Mouse (Mus musculus) stomach, embryonic 15.5 days (tissue): ENCODE data around the gene Celf2. TPM values are rescaled to one million over a fixed set of nuclear protein-coding genes. Genes with fewer than 3 reads are reported as not detected.

ENCODE experiments used
- ATAC-seq: fragments of 200-750 bp; cut with Nextera tagmentation; 2 replicates; pipeline ENCODE4 v1.8.0; 2017; ENCODE audit warnings: low read depth, moderate number of reproducible peaks, moderate TSS enrichment; ENCODE audit not compliant: insufficient read depth, low FRiP score
- H3K27ac ChIP-seq: fragments of 300-500 bp; sonication (generic); 2 replicates; pipeline ENCODE4 v1.5.1; 2015; ENCODE audit warnings: mild to moderate bottlenecking, inconsistent platforms
- H3K27me3 ChIP-seq: fragments of 300-500 bp; sonication (generic); replicated peaks from 2 replicates; pipeline ENCODE4 v1.6.1; 2015; ENCODE audit warnings: inconsistent platforms
- H3K36me3 ChIP-seq: fragments of 300-500 bp; sonication (generic); 2 replicates; pipeline ENCODE4 v1.6.1; 2015; ENCODE audit warnings: inconsistent platforms
- H3K4me1 ChIP-seq: fragments of 300-500 bp; sonication (generic); 2 replicates; pipeline ENCODE4 v1.6.1; 2015; ENCODE audit warnings: inconsistent platforms
- H3K4me2 ChIP-seq: fragments of 300-500 bp; sonication (generic); 2 replicates; pipeline ENCODE4 v1.6.1; 2015; ENCODE audit warnings: mild to moderate bottlenecking, inconsistent platforms
- H3K4me3 ChIP-seq: fragments of 300-500 bp; sonication (generic); replicated peaks from 2 replicates; pipeline ENCODE4 v1.5.1; 2015; ENCODE audit warnings: inconsistent platforms
- H3K9ac ChIP-seq: fragments of 300-500 bp; sonication (generic); 2 replicates; pipeline ENCODE4 v1.6.1; 2015; ENCODE audit warnings: inconsistent platforms
- H3K9me3 ChIP-seq: fragments of 300-500 bp; sonication (generic); 2 replicates; pipeline ENCODE4 v1.6.1; 2016; ENCODE audit warnings: inconsistent platforms
- whole genome bisulfite sequencing: fragments of 180-500 bp; shearing (Covaris S2); methylation state at CpG from one replicate; pipeline ENCODE4 v1.1.7; 2015; 5-methylcytosine and 5-hydroxymethylcytosine counted together
- polyA plus RNA-seq: library from polyadenylated mRNA; unstranded; fragments of >200 nt; fragmentation: Nextera tagmentation; extraction: Ambion mirVana; gene quantifications from 2 replicates; pipeline ENCODE4 v1.2.1, GENCODE M21; 2015

Gene Celf2
- polyA plus RNA-seq, 1 experiment from 2014 or later, result 55.9 TPM

DNA sequence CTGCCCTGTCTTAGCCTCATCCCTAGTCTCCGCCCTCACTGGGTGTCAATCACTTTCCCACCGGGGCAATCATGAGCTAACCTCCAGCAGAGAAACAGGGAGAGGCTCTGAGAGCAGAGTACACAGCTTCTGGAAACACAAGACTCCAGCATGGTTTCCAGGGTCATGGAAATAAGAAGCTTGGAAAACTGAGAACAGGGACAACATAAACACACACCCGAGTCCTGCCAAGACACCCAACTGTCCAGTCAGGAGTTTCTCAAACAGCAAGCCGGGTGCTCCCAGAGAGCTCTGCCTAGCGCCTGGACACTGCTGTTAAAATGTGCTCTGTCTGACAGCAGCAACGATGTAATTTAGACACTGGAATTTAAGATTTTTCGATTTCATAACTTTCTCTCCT is 599.4 kb downstream of the Celf2 start:
- H3K36me3 ChIP-seq, result no peaks in the 10 kb centered on the region
- no peak overlapping the region for H3K27ac ChIP-seq
- no peak overlapping the region for H3K4me2 ChIP-seq
- no peak overlapping the region for H3K9ac ChIP-seq
- H3K9me3 ChIP-seq, result no peaks in the 10 kb centered on the region
- no peaks in the 10 kb centered on the region for H3K4me1 ChIP-seq
- WGBS, result 57% methylated on average over 7 of the region's 7 CpGs
- H3K4me3 ChIP-seq, result no peak overlapping the region
- H3K27me3 ChIP-seq, result no peaks in the 10 kb centered on the region
- no peak for ATAC-seq

DNA sequence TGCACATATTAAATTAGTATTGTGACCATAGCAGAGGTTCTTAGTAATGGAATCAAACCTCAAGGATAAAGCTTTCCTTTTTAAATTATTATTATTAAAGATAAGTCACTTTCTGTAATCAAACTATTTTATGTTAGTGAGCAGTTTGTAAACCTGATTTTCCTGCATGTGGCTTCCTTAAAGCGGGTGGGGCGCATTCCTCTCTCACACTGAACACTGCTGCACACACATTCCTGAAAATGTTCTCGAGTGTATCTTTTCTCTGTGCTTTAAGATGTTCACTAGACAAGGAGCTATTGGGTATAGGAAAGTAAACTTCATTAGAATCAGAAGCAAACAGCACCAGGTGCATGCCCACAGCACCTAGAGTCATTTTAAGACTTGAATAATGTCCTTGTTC is 605.0 kb downstream of the Celf2 start:
- H3K36me3 ChIP-seq, result no peaks in the 10 kb centered on the region
- H3K9me3 ChIP-seq, result no peaks in the 10 kb centered on the region
- no peak overlapping the region for H3K4me2 ChIP-seq
- H3K4me1 ChIP-seq, result no peaks in the 10 kb centered on the region
- no peak overlapping the region for H3K27ac ChIP-seq
- no peaks in the 10 kb centered on the region for H3K27me3 ChIP-seq
- H3K9ac ChIP-seq, result no peak overlapping the region
- H3K4me3 ChIP-seq, result no peak overlapping the region
- 60% methylated on average over 3 of the region's 3 CpGs for WGBS
- ATAC-seq, result no peak

DNA sequence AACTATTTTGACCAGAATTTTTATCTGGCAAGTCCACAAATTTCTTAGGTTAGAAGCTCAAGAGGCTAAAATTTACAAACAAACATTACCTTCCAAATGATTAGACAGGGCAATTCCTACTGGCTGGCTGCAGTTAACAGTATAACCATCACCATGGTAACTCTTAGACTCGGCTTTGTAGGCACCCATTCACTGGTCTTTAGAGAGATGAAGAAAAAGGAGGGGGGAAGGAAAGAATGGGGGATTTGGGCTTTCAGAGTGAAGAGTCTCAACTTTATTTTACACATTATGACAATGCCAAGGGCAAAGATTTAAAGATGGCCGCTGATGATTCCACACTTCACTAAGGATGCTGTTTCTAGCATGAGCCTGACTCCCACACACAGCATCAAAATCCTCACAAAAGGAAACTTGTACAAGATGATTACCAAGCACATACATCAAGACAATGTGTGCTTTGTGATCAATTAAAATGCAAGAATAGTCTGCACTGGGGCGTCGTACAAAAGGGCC is 606.1 kb downstream of the Celf2 start:
- ATAC-seq, result no peak
- WGBS, result 72% methylated on average over 4 of the region's 4 CpGs

DNA sequence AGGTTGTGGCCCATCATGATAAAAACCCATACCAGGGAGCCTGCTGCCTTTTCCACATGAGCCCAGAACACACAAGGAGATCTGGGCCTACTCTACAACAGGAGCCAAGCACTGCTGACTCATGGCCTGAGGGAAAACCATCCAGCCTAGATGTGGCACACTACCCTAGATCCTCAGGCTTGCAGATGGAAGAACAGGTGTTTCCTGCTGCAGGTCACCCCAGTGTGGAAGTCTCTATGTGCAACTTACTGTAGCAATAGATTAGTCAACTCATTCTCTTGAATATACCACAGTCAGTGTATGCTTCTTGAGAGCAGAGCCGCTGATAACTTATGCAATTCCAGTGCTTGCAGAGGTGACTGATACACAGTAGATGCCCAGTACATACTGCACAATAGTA is 612.5 kb downstream of the Celf2 start:
- H3K4me2 ChIP-seq, result no peak overlapping the region
- no peak overlapping the region for H3K4me3 ChIP-seq
- no peak overlapping the region for H3K27ac ChIP-seq
- no peak for ATAC-seq
- H3K36me3 ChIP-seq, result no peaks in the 10 kb centered on the region
- no peaks in the 10 kb centered on the region for H3K9me3 ChIP-seq
- H3K27me3 ChIP-seq, result no peaks in the 10 kb centered on the region
- H3K4me1 ChIP-seq, result no peaks in the 10 kb centered on the region
- no peak overlapping the region for H3K9ac ChIP-seq
- WGBS, result 91% methylated on average over 1 of the region's 1 CpGs

More for the DNA sequence above, 606.1 kb downstream of the Celf2 start:
- Histone ChIP-seq H3K4me1 (no peaks in the 10 kb centered on the region), H3K27me3 (no peaks in the 10 kb centered on the region), H3K4me3 (no peak overlapping the region), H3K9me3 (no peaks in the 10 kb centered on the region), H3K36me3 (no peaks in the 10 kb centered on the region), H3K4me2 (no peak overlapping the region), H3K27ac (no peak overlapping the region), H3K9ac (no peak overlapping the region)

DNA sequence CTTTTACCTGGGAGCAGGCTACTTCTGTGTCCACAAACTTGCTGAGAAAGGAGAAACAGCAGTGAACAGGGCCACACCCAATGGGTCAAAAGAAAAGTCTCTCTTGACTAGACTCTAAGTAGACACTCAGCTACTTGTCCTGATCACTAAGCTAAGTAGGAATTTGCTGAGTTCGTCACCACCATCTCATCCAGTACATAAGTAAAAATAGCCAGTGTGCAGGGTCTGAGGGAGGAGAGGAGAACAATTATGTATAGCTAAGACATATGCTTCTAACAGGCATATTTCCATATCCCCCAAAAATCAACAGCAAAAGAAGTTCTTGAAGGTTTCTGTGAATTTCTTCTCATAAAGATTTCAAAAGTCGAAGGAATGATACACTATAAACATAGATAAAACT is 615.8 kb downstream of the Celf2 start:
- Histone ChIP-seq H3K4me2 (no peak overlapping the region), H3K4me1 (no peaks in the 10 kb centered on the region), H3K27me3 (no peaks in the 10 kb centered on the region), H3K36me3 (no peaks in the 10 kb centered on the region), H3K9ac (no peak overlapping the region), H3K27ac (no peak overlapping the region), H3K4me3 (no peak overlapping the region), H3K9me3 (no peaks in the 10 kb centered on the region)
- no peak for ATAC-seq
- 80% methylated on average over 2 of the region's 2 CpGs for WGBS

DNA sequence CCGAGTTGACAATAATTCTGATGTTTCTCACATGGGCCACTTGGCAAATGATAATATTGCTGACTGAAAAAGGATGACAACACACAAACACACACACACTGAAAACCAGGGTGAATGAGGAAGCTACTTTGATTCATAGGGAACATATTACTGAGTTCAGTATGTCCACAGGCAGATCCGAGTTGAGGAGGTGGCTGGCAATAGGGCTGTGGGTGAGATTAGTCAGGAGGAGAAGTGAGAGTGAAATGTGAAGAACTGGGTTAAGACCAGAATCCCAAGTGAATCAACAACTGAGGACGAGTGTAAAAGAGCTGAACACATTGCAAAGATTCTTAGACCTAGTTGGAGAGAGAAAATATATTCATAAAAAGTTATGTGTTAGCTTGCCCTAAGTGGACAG is 616.3 kb downstream of the Celf2 start:
- Histone ChIP-seq H3K9ac (no peak overlapping the region), H3K4me3 (no peak overlapping the region), H3K4me2 (no peak overlapping the region), H3K27me3 (no peaks in the 10 kb centered on the region), H3K27ac (no peak overlapping the region), H3K36me3 (no peaks in the 10 kb centered on the region), H3K4me1 (no peaks in the 10 kb centered on the region), H3K9me3 (no peaks in the 10 kb centered on the region)
- 72% methylated on average over 3 of the region's 3 CpGs for WGBS
- no peak for ATAC-seq

DNA sequence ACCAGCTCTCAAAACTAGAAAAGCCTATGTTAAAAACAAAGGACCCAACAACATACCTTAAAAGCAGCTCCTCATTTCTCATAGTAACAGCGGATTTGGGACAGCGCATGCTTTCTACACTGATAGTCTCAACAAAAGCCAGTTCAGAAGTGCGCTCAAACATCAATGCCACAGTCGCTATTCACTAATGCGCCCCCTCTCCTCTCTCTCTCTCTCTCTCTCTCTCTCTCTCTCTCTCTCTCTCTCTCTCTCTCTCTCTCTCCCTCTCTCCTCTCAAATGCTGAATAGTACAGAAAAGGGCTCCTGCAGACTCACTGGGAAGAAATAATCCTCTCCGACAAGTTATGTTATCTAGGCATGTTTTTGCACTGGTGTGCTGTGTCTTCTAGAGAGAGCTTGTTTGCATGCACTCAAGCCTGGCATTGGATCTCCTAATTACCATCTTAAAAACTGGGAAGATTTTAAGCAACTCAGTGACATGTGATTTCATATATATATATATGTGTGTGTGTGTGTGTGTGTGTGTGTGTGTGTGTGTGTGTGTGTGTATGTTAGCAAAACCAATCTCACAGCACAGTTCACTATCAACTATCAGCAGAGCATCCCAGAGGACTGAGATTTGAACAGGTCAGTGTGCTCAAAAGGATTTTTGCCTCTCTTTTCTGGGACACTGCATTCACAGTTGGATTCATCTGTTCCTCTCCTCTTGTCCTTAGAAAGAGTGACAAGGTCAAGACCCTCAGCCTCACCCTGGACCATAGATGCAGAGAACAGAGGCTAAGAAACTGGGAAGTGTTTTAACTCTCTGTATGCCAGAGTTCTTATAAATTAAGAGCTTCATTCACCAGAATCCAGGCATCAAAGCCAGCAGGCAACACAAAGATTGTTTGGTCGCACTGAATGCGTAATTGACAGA is 624.3 kb downstream of the Celf2 start:
- no peaks in the 10 kb centered on the region for H3K9me3 ChIP-seq
- ATAC-seq, result no peak
- H3K36me3 ChIP-seq, result no peaks in the 10 kb centered on the region
- H3K9ac ChIP-seq, result no peak overlapping the region
- no peak overlapping the region for H3K4me3 ChIP-seq
- no peak overlapping the region for H3K4me2 ChIP-seq
- no peak overlapping the region for H3K27ac ChIP-seq
- no peaks in the 10 kb centered on the region for H3K4me1 ChIP-seq
- H3K27me3 ChIP-seq, result no peaks in the 10 kb centered on the region
- WGBS, result 54% methylated on average over 8 of the region's 8 CpGs

DNA sequence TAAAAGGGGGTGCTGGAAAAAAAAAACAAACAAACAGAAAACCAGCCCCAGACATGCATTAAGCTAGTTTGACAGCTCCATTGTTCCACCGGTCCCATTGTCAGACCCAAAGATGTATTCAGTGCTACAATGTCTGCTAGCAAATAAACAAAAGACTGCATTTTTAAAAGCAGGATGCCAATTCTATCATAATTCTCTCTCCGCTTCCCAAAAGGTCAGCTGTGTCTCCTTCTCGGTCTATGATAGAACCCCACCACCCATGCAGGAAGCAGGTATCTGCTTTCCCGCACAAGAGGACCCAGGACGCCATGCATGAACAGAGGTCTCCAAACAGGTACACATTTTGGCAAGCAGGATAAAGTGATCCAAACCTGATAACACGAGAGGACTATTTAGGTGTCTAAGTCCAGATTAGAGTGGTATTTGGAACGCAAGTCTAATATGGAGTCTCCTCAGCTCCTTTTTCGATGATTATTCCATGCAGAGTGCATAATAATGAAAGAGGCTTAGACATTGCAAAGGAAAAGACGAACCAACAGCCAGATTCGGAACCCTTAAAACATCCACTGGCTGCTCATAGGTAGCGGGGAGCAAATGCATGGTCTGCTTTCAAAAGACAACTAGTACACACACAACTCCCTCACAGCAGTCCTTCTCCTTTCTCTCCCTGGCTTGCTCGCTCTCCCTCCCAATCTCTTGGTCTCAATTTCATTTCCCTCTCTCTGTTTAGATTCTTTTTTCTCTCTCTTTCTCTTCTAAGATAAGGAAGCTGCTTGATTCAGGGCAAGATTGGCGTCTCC is 625.2 kb downstream of the Celf2 start:
- H3K4me3 ChIP-seq, result no peak overlapping the region
- no peak for ATAC-seq
- no peaks in the 10 kb centered on the region for H3K36me3 ChIP-seq
- 73% methylated on average over 13 of the region's 13 CpGs for WGBS
- H3K4me2 ChIP-seq, result no peak overlapping the region
- no peaks in the 10 kb centered on the region for H3K4me1 ChIP-seq
- no peak overlapping the region for H3K9ac ChIP-seq
- H3K9me3 ChIP-seq, result no peaks in the 10 kb centered on the region
- no peak overlapping the region for H3K27ac ChIP-seq
- H3K27me3 ChIP-seq, result no peaks in the 10 kb centered on the region

DNA sequence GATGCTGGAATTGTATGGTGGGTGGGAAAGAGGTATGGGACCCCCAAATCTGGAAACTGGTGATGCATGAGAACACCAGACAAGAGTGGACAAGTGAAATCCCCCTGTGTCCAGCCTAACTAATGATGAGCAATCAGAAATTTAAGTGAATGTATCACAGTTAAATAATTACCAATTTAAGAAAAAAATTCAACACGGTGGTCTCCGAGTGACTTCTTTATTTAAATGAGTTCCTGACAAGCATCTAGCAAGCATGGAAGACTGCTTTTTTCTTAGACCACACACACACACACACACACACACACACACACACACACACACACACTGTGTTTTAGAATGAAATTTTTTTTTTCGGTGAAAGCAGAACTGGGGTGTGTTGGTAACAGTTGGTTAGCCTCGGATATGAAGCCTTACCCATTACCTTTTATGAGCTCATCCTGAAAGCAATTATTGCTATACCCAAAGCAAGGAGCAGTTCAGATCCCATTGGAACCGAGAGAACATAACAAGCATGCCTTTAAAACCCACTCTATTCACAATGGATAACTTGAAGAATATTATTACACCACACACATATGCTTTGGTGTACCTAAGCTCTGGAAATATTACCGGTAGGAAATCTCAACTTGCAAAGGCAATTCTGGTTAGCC is 627.0 kb downstream of the Celf2 start:
- H3K4me2 ChIP-seq, result no peak overlapping the region
- no peak overlapping the region for H3K9ac ChIP-seq
- no peak overlapping the region for H3K4me3 ChIP-seq
- no peaks in the 10 kb centered on the region for H3K4me1 ChIP-seq
- H3K27ac ChIP-seq, result no peak overlapping the region
- H3K27me3 ChIP-seq, result no peaks in the 10 kb centered on the region
- no peaks in the 10 kb centered on the region for H3K36me3 ChIP-seq
- H3K9me3 ChIP-seq, result no peaks in the 10 kb centered on the region
- no peak for ATAC-seq
- WGBS, result 81% methylated on average over 6 of the region's 6 CpGs

DNA sequence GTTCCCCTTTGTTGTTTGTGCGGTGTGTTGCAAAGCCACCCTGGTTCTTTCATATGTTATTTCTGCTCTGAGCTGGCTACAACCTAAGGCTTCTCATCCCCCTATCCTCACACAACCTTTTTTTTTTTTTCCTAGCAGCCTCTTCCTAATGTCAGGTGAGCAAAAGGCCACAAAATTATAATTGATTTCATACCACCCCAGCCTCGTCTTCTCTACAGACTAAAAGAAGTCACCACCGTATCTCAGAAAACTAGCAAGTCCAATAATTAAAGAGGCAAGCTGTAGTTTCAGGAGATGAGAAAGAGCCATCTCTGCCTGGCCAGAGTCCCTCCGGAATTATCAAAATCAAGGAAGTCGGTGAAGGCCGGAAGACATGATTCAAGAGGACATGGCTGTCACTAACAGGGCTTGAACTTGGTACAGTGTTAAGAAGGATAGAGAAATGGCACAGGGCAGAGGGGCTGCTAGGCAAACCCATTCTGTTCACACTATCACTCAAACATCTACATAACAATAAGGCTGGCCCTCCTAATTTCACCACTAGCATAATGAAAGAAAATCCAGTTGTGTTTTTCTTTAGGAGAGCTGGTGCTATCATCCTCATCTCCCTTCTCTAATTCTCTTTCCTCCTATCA is 628.3 kb downstream of the Celf2 start:
- Histone ChIP-seq H3K27me3 (no peaks in the 10 kb centered on the region), H3K36me3 (no peaks in the 10 kb centered on the region), H3K4me2 (no peak overlapping the region), H3K4me3 (no peak overlapping the region), H3K9ac (no peak overlapping the region), H3K4me1 (peaks cover 3% of the 10 kb centered on the region; the same call in 1 of the 2 replicates), H3K27ac (no peak overlapping the region), H3K9me3 (no peaks in the 10 kb centered on the region)
- 92% methylated on average over 6 of the region's 6 CpGs for WGBS
- ATAC-seq, result no peak

DNA sequence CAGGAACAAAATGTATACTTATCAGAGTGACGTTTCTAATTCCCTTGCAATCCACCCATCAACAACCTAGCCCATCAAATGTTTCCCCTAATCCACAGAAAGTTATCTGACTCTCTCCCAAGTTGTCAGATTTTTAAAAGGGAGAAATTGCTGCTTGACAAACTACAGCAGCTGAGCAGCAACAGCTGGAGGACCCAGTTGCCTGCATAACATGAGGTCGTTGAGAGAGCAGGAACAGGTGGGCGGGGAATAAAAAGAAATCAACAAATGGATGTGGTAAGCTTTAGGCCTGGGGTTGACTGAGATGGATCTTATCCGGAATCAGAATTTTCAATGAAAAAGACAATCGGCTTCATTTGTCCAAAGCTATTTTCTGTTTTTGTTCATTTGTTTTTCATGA is 632.3 kb downstream of the Celf2 start:
- H3K4me3 ChIP-seq, result no peak overlapping the region
- peaks cover 3% of the 10 kb centered on the region; the same call in 1 of the 2 replicates for H3K4me1 ChIP-seq
- H3K9me3 ChIP-seq, result no peaks in the 10 kb centered on the region
- H3K9ac ChIP-seq, result no peak overlapping the region
- 40% methylated on average over 5 of the region's 5 CpGs for WGBS
- H3K4me2 ChIP-seq, result no peak overlapping the region
- H3K36me3 ChIP-seq, result no peaks in the 10 kb centered on the region
- no peak overlapping the region for H3K27ac ChIP-seq
- ATAC-seq, result no peak
- H3K27me3 ChIP-seq, result no peaks in the 10 kb centered on the region
